Mouse (Mus musculus) G1E-ER4 (cell line): Measurements from ENCODE around the gene Trp53i13. TPM values are rescaled to one million over a fixed set of nuclear protein-coding genes. Genes with fewer than 3 reads are reported as not detected.

Experiments used
- GATA1 ChIP-seq: IDR thresholded peaks from one replicate; pipeline ENCODE4 v1.8.0; 2012; ENCODE audit warnings: low read length, inconsistent platforms
- polyA plus RNA-seq: library from polyadenylated mRNA; stranded (reverse); fragments of >175 nt; gene quantifications from 2 replicates; pipeline ENCODE4 v1.2.3, GENCODE M21; 2012

The Trp53i13 gene
- polyA plus RNA-seq, 1 experiment = 6.8 TPM

GRCm38 (mm10) chr11:77461856-77462255 lies 53.9 kb downstream of the Trp53i13 start:
- no peak for TF ChIP-seq GATA1

Other genes starting within 250 kb of the Trp53i13 start
- gene Coro6, start 53.6 kb downstream of the Trp53i13 start, polyA plus RNA-seq = 0.02 TPM in 1 of 2 replicates, not detected in the other
- gene Ankrd13b, start 26.3 kb downstream of the Trp53i13 start, polyA plus RNA-seq = 4.6 and 5.0 TPM in 2 replicates
- gene Git1, start 22.4 kb downstream of the Trp53i13 start, polyA plus RNA-seq = 92.9 and 94.7 TPM in 2 replicates
- 0.29 and 0.30 TPM in 2 replicates for gene Abhd15, start 859 bp downstream of the Trp53i13 start, polyA plus RNA-seq
- gene Gm10392, start 3.2 kb upstream of the Trp53i13 start, polyA plus RNA-seq = not detected in 2 replicates
- 2.8 and 3.0 TPM in 2 replicates for gene Taok1, start 91.8 kb upstream of the Trp53i13 start, polyA plus RNA-seq
- gene Nufip2, start 170.2 kb upstream of the Trp53i13 start, polyA plus RNA-seq = 29.8 and 35.6 TPM in 2 replicates
- not detected in 2 replicates for gene Cryba1, start 209.3 kb upstream of the Trp53i13 start, polyA plus RNA-seq
- 41.9 and 55.8 TPM in 2 replicates for gene Myo18a, start 247.3 kb upstream of the Trp53i13 start, polyA plus RNA-seq